Comparison of ENCODE assay signal across 10 mouse cellular contexts in genomic region chr2:22026794-22027193, GRCm38 (mm10).
"Had no signal": no experiment of that assay in that cellular context is flagged by ENCODE, and none has a peak within 500 bp of the region (broad histone marks: within the 10 kb centered on the region; RNA-seq: fewer than 3 reads in every experiment).

No protein-coding gene starts in this region.

- DNase-seq: liver, postnatal 0 days; lung, adult 2 months; lung, postnatal 14 days; lung, postnatal 36 days; right cerebral cortex, postnatal 25 days; thymus, adult 2 months; thymus, postnatal 25 days had no signal

- ATAC-seq: liver, postnatal 0 days; lung, postnatal 0 days; midbrain, embryonic 13.5 days; midbrain, embryonic 15.5 days had no signal
